Mouse (Mus musculus): ENCODE measurements around the gene Wbp1l.

DNA sequence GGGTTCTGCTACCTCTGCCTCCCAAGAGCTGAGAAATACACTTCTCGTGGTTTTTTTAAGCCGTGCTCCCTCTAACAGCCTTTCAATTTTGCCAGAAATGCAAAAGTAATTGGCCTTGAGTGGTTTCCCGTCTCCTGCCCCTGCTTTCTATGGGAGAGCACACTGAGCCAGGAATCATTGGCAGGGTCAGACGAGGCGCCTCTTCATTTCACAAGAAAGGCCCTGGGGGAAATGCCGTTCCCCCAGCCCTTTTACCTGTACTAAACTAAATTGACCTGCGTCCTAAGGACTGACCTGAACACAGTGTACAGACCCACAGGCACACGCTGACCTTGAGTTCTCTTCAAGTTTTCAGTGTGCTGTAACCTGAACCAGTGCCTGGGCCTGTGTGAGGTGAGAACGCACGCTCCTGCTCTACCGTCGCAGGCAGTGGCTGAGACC is 47.2 kb downstream of the Wbp1l start:
- no peak for TF ChIP-seq CTCF (IDR thresholded peaks at IDR 0.05; ENCODE audit: borderline replicate concordance, extremely low read depth, insufficient read depth, insufficient read length)
- TF ChIP-seq POLR2A (IDR thresholded peaks at IDR 0.05; ENCODE audit: borderline replicate concordance, extremely low read depth, insufficient read depth, insufficient read length, poor library complexity, severe bottlenecking): no peak
